Mouse (Mus musculus) heart, adult 9 months (tissue): Measurements from ENCODE around the gene Supt4a.
A peak's percentile ranks its signal among the peaks of the same experiment; 100 is the strongest.

Experiments
- DNase-seq, 2 experiments: peaks; one replicate each; pipeline ENCODE4 v3.0.0; 2022; ENCODE audit warnings: low spot score in 2 of 2

The Supt4a gene

DNA sequence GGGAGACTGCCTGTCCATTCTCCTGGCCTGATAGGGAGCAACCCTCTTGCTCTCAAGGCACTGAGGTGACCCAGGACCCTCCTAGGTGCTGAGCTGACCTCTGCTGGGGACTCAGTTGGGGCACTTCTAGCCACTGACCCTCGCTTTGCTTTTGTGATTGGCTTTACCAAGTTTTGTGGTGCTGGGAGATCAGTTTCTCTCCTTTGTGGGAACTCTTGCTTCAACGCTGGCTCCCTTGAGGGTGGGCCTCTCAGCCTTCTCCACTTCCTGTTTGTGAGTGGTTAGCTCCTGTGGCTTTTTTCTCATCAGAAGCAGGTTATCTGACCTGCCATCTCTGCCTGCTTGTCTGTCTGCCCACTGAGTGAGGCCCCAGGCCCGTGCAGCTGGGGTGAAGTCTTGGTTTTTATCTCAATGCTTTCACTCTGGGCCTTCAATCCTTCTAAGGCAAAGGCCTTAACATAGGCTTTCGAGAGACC lies 14.2 kb downstream of the Supt4a start:
- no peak for DNase-seq

- DNase-seq, result no peak
These were observed 15.0 kb downstream of the Supt4a start for GRCm38 (mm10) chr11:87752307-87752706.

- DNase-seq, result no peak
These were observed 15.9 kb downstream of the Supt4a start for GRCm38 (mm10) chr11:87753255-87753654.

DNA sequence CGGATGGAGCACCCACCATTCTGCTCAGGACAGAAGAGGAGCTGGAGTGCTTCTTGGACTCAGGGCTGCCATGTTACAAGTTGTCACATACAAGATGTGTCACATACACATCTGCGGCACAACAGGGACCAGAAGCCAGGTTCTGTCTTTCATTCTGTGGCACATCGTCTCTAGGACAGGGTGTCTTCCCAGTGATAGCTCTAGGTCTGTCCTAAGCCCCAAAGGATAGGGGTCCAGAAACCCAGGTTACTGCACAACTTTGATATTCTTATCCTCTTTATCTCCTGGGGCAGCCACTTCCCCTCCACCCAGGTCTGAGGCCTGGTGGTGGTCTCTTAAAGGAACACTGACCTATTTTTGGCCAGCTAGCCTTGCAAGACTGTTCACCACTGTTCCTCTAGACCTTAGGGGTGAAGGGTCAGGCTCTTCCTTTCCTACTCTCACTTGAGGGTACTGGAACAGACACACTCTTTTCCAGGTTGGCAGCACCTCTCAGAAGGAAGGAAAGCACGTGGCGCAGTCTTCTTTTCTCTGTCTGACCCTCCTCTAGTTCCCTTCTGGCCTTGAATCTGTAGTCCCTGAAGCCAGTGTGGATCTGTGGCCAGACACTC lies 16.6 kb downstream of the Supt4a start:
- DNase-seq, result no peak

DNA sequence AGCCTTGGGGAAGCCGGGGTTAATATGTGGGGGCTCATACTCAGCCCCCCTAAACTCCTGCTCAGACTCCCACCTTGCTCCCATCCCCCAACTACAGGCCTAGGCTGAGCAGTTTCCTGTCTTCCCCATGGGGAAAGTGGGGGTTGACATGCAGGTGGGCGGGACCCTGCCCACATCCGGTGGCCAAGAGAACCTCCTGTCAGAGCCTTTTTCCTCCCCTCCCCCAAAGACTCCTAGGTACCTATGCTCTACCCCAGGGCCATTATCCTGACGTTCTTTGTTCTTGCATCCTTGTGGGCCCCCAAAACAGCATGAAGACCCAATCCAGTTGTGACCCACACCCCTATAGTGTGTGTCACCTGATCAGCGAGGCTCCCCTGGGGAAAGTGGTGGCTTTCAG lies 17.3 kb downstream of the Supt4a start:
- no peak for DNase-seq

DNA sequence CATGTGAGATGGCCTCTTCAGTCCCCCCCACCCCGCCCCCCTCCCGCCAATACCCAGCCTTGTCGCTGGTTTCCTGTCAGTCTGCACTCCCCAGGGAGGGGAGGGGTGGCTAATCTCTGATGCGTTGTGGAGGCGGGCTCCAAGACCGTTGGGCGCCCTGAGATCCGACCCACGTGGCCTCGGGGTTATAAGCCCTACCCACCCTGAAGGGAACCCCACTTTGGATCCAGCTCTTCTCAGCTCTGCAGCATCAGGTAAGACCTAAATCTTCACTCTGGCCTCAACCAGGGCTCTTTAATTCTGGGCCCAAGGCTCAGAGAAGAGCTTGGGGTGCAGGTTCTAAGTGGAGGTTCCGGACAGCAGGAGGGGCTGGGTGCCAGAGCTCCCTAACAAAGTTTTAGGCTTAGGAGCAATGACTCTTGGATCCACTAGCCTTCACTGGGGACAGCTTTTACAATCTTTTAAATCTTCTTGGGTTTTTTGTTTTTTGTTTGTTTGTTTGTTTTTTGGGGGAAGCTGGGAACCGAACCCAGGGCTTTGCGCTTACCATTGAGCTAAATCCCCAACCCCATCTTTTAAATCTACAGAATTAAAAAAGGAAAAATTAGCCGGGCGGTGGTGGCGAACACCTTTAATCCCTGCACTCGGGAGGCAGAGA lies 18.1 kb downstream of the Supt4a start:
- DNase-seq, result peak; percentile 70 to 76

DNA sequence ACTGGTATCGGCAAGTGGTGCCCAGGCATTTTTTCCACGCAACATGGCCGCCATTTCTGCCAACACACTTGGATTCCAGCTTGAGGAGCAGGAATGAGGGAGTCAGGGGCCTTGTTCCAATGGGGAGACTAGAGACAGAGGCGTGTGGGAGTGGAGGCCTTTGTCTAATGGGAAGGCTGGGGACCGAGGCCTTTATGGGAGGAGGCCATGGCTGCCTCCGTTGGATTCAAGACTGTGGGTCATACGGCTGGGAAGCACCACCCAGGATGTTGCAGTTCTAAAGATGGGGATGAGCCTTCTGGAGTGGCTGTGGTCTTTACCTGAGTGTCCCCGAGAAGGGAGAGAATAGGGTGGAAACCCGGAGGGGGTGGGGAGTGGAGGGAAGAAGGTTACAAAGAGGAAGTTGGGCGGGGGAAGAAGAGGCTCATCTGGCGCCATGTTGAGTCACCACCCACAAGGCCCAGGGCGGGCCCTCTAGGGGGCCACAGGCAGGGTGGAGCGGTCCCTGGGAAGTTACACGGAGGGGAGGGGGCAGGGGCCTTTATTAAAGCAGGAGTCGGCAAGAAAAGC lies 19.0 kb downstream of the Supt4a start:
- peak; percentile 30 to 65 for DNase-seq

GRCm38 (mm10) chr11:87757001-87757954 lies 19.9 kb downstream of the Supt4a start:
- no peak for DNase-seq

DNA sequence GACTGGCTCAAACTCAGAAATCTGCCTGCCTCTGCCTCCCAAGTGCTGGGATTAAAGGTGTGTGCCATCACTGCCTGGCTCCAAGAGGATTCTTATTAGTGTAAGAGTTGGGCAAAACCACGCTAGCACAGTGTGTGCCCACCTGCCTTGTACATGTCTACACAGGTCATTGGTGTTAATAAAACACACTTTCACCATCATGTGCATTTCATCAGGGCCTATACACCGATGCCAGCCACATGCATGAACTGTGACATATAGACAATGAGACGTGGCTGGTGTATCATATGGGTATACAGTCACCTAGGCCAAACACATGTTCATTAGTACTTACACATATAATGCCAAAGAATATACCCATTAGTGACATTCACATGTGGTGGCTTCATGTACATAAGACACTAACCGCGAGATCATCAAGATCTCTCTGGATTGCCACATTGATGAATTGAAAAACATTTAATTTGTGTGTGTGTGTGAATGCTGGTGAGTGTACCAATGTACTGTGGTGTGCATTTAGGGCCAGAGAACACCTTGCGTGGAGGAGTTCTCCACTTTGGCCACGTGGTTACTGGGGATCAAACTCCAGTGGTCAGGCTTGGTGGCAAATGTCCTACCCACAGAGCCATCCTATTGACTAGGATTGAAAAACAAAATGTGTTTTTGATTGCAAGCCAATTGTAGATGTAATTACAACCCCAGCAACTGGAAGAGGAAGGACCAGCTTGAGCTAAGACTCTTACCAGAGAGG lies 21.0 kb downstream of the Supt4a start:
- no peak for DNase-seq

DNA sequence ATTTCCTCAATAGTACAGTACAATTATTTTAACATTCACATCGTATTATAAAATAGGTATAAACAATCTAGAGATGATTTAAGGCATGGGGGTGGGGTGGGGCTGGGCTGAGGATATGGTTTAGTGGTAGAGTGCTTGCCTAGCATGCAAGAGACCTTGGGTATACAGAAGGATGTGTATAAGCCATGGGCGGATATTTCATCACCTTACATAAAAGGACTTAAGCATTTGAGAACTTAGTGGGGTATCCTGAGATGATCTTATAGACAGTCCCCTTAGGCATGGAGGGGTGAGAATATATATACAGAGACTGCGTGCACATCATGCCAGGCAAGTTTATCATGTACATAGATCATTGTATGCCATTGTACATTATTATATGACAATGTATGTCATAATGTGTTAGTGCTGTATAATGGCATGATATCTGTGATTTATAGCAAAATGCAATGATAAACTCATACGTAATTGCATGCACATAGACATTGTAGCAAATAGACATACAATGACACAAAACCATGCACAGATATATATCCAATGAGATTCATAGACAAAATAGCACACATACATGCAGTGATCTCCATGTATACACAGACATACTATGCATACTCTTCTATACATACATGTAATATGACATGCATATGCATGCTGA lies 21.7 kb downstream of the Supt4a start:
- DNase-seq, result no peak

DNA sequence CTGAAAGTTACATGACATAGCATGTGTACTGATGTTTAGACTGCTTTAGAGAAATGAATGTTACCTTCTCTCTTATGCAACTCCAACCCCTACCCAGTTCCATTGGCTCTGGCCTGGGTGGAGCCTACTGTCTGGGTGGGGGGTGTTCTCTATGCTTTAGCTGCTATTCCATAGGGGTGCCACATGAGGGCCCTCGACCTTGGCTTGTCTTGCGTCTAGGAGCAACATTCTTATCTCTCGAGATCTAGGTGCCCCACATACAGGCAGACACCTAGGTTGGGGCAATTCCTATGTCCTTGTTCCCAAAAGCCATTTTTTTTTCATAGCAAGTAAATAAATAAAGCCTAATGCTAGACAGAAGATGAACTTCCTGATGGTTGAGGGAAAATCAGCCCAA lies 22.3 kb downstream of the Supt4a start:
- no peak for DNase-seq

GRCm38 (mm10) chr11:87760301-87761081 lies 23.1 kb downstream of the Supt4a start, which contains the start of gene Tspoap1:
Gene Tspoap1, plus strand, starts transcription at chr11:87760541.
- DNase-seq, result no peak

DNA sequence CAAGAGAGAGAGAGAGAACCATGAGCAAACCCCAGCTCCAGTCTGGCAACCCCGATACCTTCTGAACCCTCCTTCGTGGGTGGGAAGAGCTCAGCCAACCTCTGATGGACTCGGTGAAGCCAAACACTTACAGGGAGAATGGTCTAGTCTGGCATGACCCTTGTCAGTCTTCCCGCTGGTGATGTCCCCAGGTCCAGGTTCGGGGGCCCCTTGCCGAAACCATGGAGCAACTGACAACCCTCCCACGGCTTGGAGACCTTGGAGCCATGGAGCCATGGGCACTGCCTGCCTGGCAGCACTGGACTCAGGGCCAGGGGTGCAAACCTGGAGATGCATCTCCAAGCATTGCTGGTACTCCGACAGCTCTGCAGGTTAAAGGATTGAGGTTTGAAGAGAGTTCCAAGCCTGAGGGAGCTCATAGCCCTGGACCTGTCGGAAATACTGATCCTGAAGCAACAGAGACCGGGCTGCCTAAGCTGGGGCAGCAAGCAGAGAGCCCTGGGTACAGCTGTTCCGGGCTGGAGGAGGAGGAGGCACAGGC lies 23.9 kb downstream of the Supt4a start:
- DNase-seq, result no peak

DNA sequence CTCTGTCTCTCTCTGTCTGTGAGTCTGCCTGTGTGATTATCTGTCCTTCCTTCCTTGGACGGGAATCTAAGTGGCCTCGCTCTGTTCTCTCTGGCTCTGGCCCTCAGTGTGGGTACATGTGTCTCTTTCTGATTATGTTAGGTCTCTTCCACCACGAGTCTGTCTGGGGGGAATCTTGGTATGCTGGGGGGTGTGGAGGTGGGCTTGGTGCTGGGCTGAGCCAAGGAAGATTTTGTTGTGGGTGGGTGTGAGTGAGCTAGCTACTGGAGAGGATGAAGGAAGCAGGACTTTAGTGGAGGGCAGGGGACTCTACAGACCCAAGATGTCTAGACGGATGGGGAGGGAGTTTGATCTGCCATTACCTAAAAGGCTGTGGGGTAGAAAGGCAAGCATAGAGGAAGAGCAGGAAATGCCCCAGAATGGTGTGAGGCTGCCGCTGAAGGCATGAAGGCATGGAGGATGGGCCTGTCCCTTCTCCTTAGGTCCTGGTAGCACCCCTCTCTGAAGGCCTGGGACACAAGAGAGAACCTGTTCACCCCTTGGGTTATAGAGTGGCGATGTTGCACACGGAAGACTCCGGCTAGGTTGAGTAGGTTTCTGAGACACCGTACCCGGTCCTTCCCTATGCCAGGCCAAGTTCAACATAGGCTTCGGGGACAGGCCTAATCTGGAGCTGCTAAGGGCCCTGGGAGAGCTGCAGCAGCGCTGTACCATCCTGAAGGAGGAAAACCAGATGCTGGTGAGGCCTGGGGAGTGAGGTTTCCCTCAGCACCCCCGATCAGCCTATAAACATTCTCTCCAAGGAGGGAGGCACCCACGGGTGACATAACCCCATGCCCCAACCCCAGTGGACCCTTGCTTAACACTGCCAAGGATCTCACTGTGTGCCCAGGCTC lies 24.7 kb downstream of the Supt4a start:
- no peak for DNase-seq

DNA sequence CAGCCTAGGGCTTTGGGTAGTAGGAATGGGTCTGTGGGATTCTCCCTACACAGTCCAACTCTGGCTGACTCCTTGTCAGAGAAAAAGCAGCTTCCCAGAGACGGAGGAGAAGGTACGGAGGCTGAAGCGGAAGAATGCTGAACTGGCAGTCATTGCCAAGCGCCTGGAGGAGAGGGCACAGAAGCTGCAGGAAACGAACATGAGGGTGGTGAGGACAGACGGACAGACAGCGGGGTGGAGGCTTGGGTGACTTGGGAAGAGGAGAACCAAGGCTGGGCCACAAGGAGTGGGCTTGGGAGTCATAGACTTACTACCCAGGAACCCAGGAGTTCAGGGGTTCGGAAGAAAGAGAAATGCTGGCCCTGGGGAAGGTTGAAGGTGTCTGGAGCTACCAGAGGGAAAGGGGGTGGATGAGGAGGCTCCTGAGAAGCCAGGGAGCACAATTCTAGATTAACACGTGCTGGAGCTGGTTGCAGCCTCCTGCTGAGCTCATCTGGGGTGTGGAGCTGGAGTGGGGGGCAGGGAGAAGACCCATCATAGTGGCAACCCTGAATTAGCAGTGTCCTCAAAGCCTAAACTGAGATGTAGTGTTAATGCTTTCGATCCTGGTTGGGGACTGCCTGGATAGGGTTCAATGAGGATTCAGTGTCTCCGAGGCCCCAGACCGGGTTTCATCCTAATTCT lies 25.5 kb downstream of the Supt4a start:
- DNase-seq, result no peak

GRCm38 (mm10) chr11:87763511-87763987 lies 26.2 kb downstream of the Supt4a start:
- DNase-seq, result no peak

- DNase-seq, result no peak
These were observed 26.9 kb downstream of the Supt4a start for GRCm38 (mm10) chr11:87763988-87764876.
